Mouse (Mus musculus): ENCODE measurements around the gene Abcg8.

- no peak for TF ChIP-seq MAX (IDR thresholded peaks at IDR 0.05)
- TF ChIP-seq CTCF (IDR thresholded peaks at IDR 0.05; ENCODE audit: control insufficient read depth, insufficient read depth, insufficient read length): no peak
- TF ChIP-seq MYOD1 (IDR thresholded peaks at IDR 0.05; ENCODE audit: control insufficient read depth, insufficient read length, low read depth): no peak
- TF ChIP-seq CEBPB (IDR thresholded peaks at IDR 0.05; ENCODE audit: low read depth): no peak
Observed at GRCm38 (mm10) chr17:84708818-84709217, 32.7 kb downstream of the Abcg8 start.
